Mouse (Mus musculus) hindbrain, embryonic 15.5 days (tissue): ENCODE data around the gene Gpr55. TPM values are rescaled to one million over a fixed set of nuclear protein-coding genes. Genes with fewer than 3 reads are reported as not detected.

Experiments
- ATAC-seq: fragments of 200-750 bp; cut with Nextera tagmentation; 2 replicates; pipeline ENCODE4 v1.8.0; 2017; ENCODE audit warnings: low read depth, moderate number of reproducible peaks, moderate TSS enrichment; ENCODE audit not compliant: low FRiP score
- H3K27ac ChIP-seq: fragments of 300-500 bp; sonication (generic); replicated peaks from 2 replicates; pipeline ENCODE4 v1.5.1; 2015; ENCODE audit warnings: mild to moderate bottlenecking, inconsistent platforms
- H3K27me3 ChIP-seq: fragments of 300-500 bp; sonication (generic); 2 replicates; pipeline ENCODE4 v1.6.1; 2015; ENCODE audit warnings: control low read depth, inconsistent platforms
- H3K36me3 ChIP-seq: fragments of 300-500 bp; sonication (generic); 2 replicates; pipeline ENCODE4 v1.6.1; 2015; ENCODE audit warnings: control low read depth, inconsistent platforms
- H3K4me1 ChIP-seq: fragments of 300-500 bp; sonication (generic); replicated peaks from 2 replicates; pipeline ENCODE4 v1.6.1; 2015; ENCODE audit warnings: control low read depth, inconsistent platforms
- H3K4me2 ChIP-seq: fragments of 300-500 bp; sonication (generic); 2 replicates; pipeline ENCODE4 v1.6.1; 2015; ENCODE audit warnings: moderate library complexity, mild to moderate bottlenecking, inconsistent platforms
- H3K4me3 ChIP-seq: fragments of 300-500 bp; sonication (generic); 2 replicates; pipeline ENCODE4 v1.5.1; 2015; ENCODE audit warnings: mild to moderate bottlenecking, inconsistent platforms
- H3K9ac ChIP-seq: fragments of 300-500 bp; sonication (generic); 2 replicates; pipeline ENCODE4 v1.6.1; 2015; ENCODE audit warnings: inconsistent platforms
- H3K9me3 ChIP-seq: fragments of 300-500 bp; sonication (generic); 2 replicates; pipeline ENCODE4 v1.6.1; 2016; ENCODE audit warnings: control low read depth, inconsistent platforms
- WGBS: fragments of 180-500 bp; shearing (Covaris S2); methylation state at CpG from one replicate; pipeline ENCODE4 v1.1.7; 2015; 5-methylcytosine and 5-hydroxymethylcytosine counted together
- polyA plus RNA-seq: library from polyadenylated mRNA; unstranded; fragments of >200 nt; fragmentation: Nextera tagmentation; extraction: Ambion mirVana; gene quantifications from 2 replicates; pipeline ENCODE4 v1.2.1, GENCODE M21; 2015

The Gpr55 gene
- polyA plus RNA-seq, 1 experiment from 2014 or later = 0.25 TPM

GRCm38 (mm10) chr1:85928688-85929065 lies 32.1 kb downstream of the Gpr55 start:
- Histone ChIP-seq H3K9ac (no peak overlapping the region), H3K4me2 (0 out of 2 replicates have a peak overlapping the region, but pooled peaks have one; percentile 11), H3K4me1 (peaks cover 43% of the 10 kb centered on the region), H3K36me3 (no peaks in the 10 kb centered on the region), H3K9me3 (no peaks in the 10 kb centered on the region), H3K27me3 (no peaks in the 10 kb centered on the region), H3K4me3 (no peak overlapping the region), H3K27ac (peak overlapping the region; percentile 84)
- peak; percentile 31; the same call in 1 of the 2 replicates for ATAC-seq
- 33% methylated on average over 4 of the region's 4 CpGs for WGBS

GRCm38 (mm10) chr1:85928057-85928687 lies 32.6 kb downstream of the Gpr55 start, which contains the start of gene 4933407L21Rik:
Gene 4933407L21Rik (plus strand): TSS chr1:85928483.
- Histone ChIP-seq H3K4me1 (peaks cover 40% of the 10 kb centered on the region), H3K4me3 (no peak within 1 kb of the TSS), H3K27me3 (no peaks in the 10 kb centered on the region), H3K36me3 (no peaks in the 10 kb centered on the region), H3K9ac (no peak within 1 kb of the TSS; the same call in 1 of the 2 replicates), H3K27ac (peak within 1 kb of the TSS; percentile 84), H3K9me3 (no peaks in the 10 kb centered on the region), H3K4me2 (0 out of 2 replicates have a peak within 1 kb of the TSS, but pooled peaks have one; percentile 11)
- 13% methylated on average over 4 of the region's 4 CpGs for WGBS
- ATAC-seq = peak; percentile 93

- Histone ChIP-seq H3K27me3 (no peaks in the 10 kb centered on the region), H3K9me3 (no peaks in the 10 kb centered on the region), H3K9ac (no peak overlapping the region), H3K4me3 (no peak overlapping the region), H3K27ac (no peak overlapping the region), H3K36me3 (no peaks in the 10 kb centered on the region), H3K4me2 (no peak overlapping the region), H3K4me1 (peaks cover 42% of the 10 kb centered on the region)
- 81% methylated on average over 5 of the region's 5 CpGs for WGBS
- ATAC-seq = no peak
Observed at GRCm38 (mm10) chr1:85925183-85925582, 35.6 kb downstream of the Gpr55 start.

GRCm38 (mm10) chr1:85922865-85923211 lies 38.0 kb downstream of the Gpr55 start:
- no peaks in the 10 kb centered on the region for H3K36me3 ChIP-seq
- no peak overlapping the region for H3K9ac ChIP-seq
- ATAC-seq = no peak
- no peak overlapping the region for H3K4me2 ChIP-seq
- H3K9me3 ChIP-seq = no peaks in the 10 kb centered on the region
- peaks cover 27% of the 10 kb centered on the region for H3K4me1 ChIP-seq
- no peak overlapping the region for H3K4me3 ChIP-seq
- peak overlapping the region; percentile 69 for H3K27ac ChIP-seq
- no peaks in the 10 kb centered on the region for H3K27me3 ChIP-seq
- WGBS = 70% methylated on average over 5 of the region's 5 CpGs

- WGBS = 48% methylated on average over 7 of the region's 7 CpGs
- Histone ChIP-seq H3K4me1 (peaks cover 28% of the 10 kb centered on the region), H3K36me3 (no peaks in the 10 kb centered on the region), H3K27ac (peak overlapping the region; percentile 69), H3K27me3 (no peaks in the 10 kb centered on the region), H3K4me2 (no peak overlapping the region), H3K4me3 (no peak overlapping the region), H3K9ac (no peak overlapping the region), H3K9me3 (no peaks in the 10 kb centered on the region)
- ATAC-seq = peak; percentile 81
Observed at GRCm38 (mm10) chr1:85922127-85922864, 38.5 kb downstream of the Gpr55 start.

GRCm38 (mm10) chr1:85921725-85922124 lies 39.1 kb downstream of the Gpr55 start:
- Histone ChIP-seq H3K4me2 (no peak overlapping the region), H3K9ac (no peak overlapping the region), H3K9me3 (no peaks in the 10 kb centered on the region), H3K4me3 (no peak overlapping the region), H3K4me1 (peaks cover 34% of the 10 kb centered on the region), H3K27ac (peak overlapping the region; percentile 69), H3K27me3 (no peaks in the 10 kb centered on the region), H3K36me3 (no peaks in the 10 kb centered on the region)
- WGBS = 69% methylated on average over 7 of the region's 7 CpGs
- peak; percentile 54 for ATAC-seq

GRCm38 (mm10) chr1:85919621-85920020 lies 41.2 kb downstream of the Gpr55 start:
- Histone ChIP-seq H3K4me1 (peaks cover 40% of the 10 kb centered on the region), H3K9me3 (no peaks in the 10 kb centered on the region), H3K36me3 (no peaks in the 10 kb centered on the region), H3K4me3 (no peak overlapping the region), H3K27me3 (no peaks in the 10 kb centered on the region), H3K9ac (no peak overlapping the region), H3K27ac (no peak overlapping the region), H3K4me2 (no peak overlapping the region)
- 84% methylated on average over 7 of the region's 7 CpGs for WGBS
- no peak for ATAC-seq

- H3K4me2 ChIP-seq = peak overlapping the region; percentile 35
- peaks cover 26% of the 10 kb centered on the region for H3K4me1 ChIP-seq
- 9% methylated on average over 4 of the region's 4 CpGs for WGBS
- no peaks in the 10 kb centered on the region for H3K27me3 ChIP-seq
- H3K4me3 ChIP-seq = no peak overlapping the region
- no peak overlapping the region for H3K9ac ChIP-seq
- H3K36me3 ChIP-seq = no peaks in the 10 kb centered on the region
- peak; percentile 91 for ATAC-seq
- no peaks in the 10 kb centered on the region for H3K9me3 ChIP-seq
- peak overlapping the region; percentile 87 for H3K27ac ChIP-seq
Observed at GRCm38 (mm10) chr1:85916830-85917450, 43.9 kb downstream of the Gpr55 start.

- no peaks in the 10 kb centered on the region for H3K9me3 ChIP-seq
- H3K27me3 ChIP-seq = no peaks in the 10 kb centered on the region
- H3K9ac ChIP-seq = no peak overlapping the region
- H3K27ac ChIP-seq = peak overlapping the region; percentile 87; the same call in 1 of the 2 replicates
- no peaks in the 10 kb centered on the region for H3K36me3 ChIP-seq
- no peak for ATAC-seq
- H3K4me1 ChIP-seq = peaks cover 23% of the 10 kb centered on the region
- no peak overlapping the region for H3K4me3 ChIP-seq
- H3K4me2 ChIP-seq = no peak overlapping the region
Observed at GRCm38 (mm10) chr1:85915890-85916289, 44.9 kb downstream of the Gpr55 start.

GRCm38 (mm10) chr1:85913078-85913755 lies 47.6 kb downstream of the Gpr55 start:
- H3K9me3 ChIP-seq = no peaks in the 10 kb centered on the region
- H3K4me2 ChIP-seq = no peak overlapping the region
- H3K9ac ChIP-seq = no peak overlapping the region
- H3K4me1 ChIP-seq = peaks cover 20% of the 10 kb centered on the region
- H3K36me3 ChIP-seq = peaks cover 3% of the 10 kb centered on the region; the same call in 1 of the 2 replicates
- 94% methylated on average over 7 of the region's 7 CpGs for WGBS
- no peak for ATAC-seq
- H3K4me3 ChIP-seq = no peak overlapping the region
- H3K27me3 ChIP-seq = no peaks in the 10 kb centered on the region
- H3K27ac ChIP-seq = no peak overlapping the region

- Histone ChIP-seq H3K9ac (no peak overlapping the region), H3K4me2 (no peak overlapping the region), H3K27ac (no peak overlapping the region), H3K36me3 (peaks cover 44% of the 10 kb centered on the region), H3K4me3 (no peak overlapping the region), H3K27me3 (no peaks in the 10 kb centered on the region), H3K9me3 (no peaks in the 10 kb centered on the region), H3K4me1 (no peaks in the 10 kb centered on the region)
- peak; percentile 16; the same call in 1 of the 2 replicates for ATAC-seq
- WGBS = 67% methylated on average over 13 of the region's 13 CpGs
Observed at GRCm38 (mm10) chr1:85908754-85909590, 51.8 kb downstream of the Gpr55 start.
